Mouse (Mus musculus) left cerebral cortex, postnatal 4 days (tissue): ENCODE measurements around the gene Agpat2. TPM values are rescaled to one million over a fixed set of nuclear protein-coding genes. Genes with fewer than 3 reads are reported as not detected.

Experiments used
- DNase-seq: peaks from one replicate; pipeline ENCODE4 v3.0.0-alpha.2; 2022
- intact Hi-C: fragments of 180-260 bp; cut with DNase I; formaldehyde crosslinking; loops from one replicate; pipeline ENCODE4 v1.15.1; 2025
- microRNA-seq: library from miRNA; unstranded; fragments of <30 nt; microRNA quantifications from one replicate; pipeline ENCODE4 v1.2.0, GENCODE M21; 2022
- total RNA-seq, 2 experiments: library from RNA; stranded (reverse); gene quantifications; 2 replicates each; pipeline ENCODE4 v1.2.3; 2021

The Agpat2 gene
- total RNA-seq, 2 experiments from 2014 or later, result 2.8 to 3.9 TPM

DNA sequence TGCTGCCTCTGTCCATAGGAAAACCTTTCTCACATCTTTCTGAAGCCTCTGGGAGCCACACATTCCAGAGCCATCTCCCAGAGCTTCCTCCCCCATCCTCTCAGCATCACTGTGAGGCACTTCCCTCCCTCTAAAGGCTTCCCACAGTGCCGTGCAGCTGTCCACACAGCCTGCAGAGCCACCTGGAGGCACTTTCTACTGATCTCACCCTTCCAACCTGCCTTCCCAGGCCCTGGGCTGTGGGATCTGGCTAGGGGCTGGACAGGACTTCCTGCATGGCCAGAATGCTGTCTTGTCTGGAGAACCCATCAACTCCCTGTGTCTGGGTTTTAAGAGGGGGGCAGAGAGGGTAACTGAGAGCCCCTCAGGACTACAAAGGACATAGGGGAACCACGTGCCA, 56.7 kb downstream of the Agpat2 start:
- intact Hi-C loops, result no loop called here
- no peak for DNase-seq

DNA sequence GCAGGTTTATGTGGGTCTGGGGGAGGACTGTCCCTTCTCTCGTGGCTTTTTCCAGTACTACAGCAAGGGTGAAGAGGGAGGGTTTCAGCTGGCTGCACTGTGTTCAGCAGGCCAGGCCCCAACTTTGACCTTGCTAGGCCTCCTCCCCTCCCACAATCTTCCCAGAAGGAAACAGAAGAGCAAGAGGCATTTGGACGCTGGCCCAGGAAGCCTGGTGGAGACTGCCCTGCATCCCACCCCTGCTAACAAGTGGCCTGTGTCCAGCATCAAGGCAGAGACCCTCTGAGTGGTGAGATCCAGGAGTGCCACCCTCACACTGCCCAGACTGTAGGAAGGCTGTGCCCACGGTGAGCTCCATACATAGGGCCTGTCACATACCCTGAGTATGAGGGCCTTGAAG, 60.0 kb downstream of the Agpat2 start:
- DNase-seq, result no peak
- intact Hi-C loops, result no loop called here

DNA sequence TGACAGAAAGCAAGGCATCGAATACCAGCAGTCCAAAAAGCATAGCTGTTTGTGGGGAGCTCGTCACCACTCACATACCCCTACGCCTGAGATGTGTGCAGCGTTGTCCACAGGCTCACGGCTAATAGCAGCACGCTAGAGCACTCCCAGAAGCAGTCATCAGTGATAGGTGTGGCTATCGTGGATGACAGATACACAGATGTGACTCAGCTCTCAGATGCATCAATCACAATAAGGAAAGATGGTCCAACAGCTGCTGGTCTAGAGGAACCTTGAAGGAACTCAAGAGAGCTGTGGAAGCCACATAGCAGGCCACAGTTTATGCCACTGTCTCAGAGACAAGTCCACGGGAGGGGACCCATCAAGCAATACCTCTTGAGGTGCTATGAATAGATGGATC, 60.4 kb downstream of the Agpat2 start:
- no peak for DNase-seq
- intact Hi-C loops, result no loop called here

DNA sequence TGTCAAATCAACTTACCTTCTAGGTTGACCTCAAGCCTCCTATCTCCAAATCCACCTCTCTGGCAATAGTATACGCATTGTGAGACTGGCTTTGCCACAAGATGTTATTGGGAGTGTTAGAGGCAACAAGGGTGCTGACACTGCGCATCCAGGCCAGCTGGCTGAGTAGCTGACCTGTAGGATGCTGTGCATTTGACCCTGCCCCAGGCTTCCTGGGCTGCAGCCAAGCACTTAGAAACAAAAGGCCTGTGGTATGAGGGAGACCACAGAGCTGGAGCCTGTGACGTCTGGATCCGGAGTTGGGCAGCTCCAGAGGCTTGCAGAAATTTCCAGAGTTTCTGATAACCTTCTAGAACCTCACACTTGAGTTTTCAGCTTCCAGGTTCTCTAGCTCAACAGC, 61.1 kb downstream of the Agpat2 start:
- no peak for DNase-seq
- intact Hi-C loops, result no loop called here

Small RNA genes lying within 50 kb of the gene (microRNA-seq; reads per million reads assigned to microRNA genes)
- gene Mir126a (1.2 reads per million), gene Mir126b (not detected)

Other genes starting within 250 kb of the Agpat2 start
- 1 to 10 TPM; 1.1 to 1.4 TPM for gene Card9, start 243.5 kb downstream of the Agpat2 start, total RNA-seq
- gene Snapc4, start 223.8 kb downstream of the Agpat2 start, total RNA-seq, result 100 to 1,000 TPM in 1 of 2 experiments, 10 to 100 TPM in 1; 86.5 to 101 TPM
- gene Entr1, start 215.1 kb downstream of the Agpat2 start, total RNA-seq, result 100 to 1,000 TPM; 186 to 187 TPM
- gene Pmpca, start 215.1 kb downstream of the Agpat2 start, total RNA-seq, result 10 to 100 TPM; 93.6 to 98.6 TPM
- gene Inpp5e, start 195.2 kb downstream of the Agpat2 start, total RNA-seq, result 10 to 100 TPM; 22.5 to 27.1 TPM
- gene Sec16a, start 159.2 kb downstream of the Agpat2 start, total RNA-seq, result 10 to 100 TPM; 52.3 to 52.6 TPM
- 10 to 100 TPM; 39.5 to 42.1 TPM for gene Notch1, start 87.8 kb downstream of the Agpat2 start, total RNA-seq
- 10 to 100 TPM; 73.0 to 78.3 TPM for gene Egfl7, start 24.4 kb downstream of the Agpat2 start, total RNA-seq
- gene Gm20532, start 17.8 kb downstream of the Agpat2 start, total RNA-seq, result not detected
- gene Fam69b, start 24.0 kb upstream of the Agpat2 start, total RNA-seq, result 10 to 100 TPM; 81.8 to 85.1 TPM
- not detected for gene Lcn4, start 66.9 kb upstream of the Agpat2 start, total RNA-seq